Mouse (Mus musculus) liver, embryonic 13.5 days (tissue): ENCODE measurements around the gene Arsg. TPM values are rescaled to one million over a fixed set of nuclear protein-coding genes. Genes with fewer than 3 reads are reported as not detected.

Experiments
- microRNA-seq: library from miRNA; unstranded; fragments of <30 nt; microRNA quantifications from one replicate; pipeline ENCODE4, GENCODE M21; 2016
- polyA plus RNA-seq: library from polyadenylated mRNA; unstranded; fragments of >200 nt; fragmentation: Nextera tagmentation; extraction: Ambion mirVana; gene quantifications from 2 replicates; pipeline ENCODE4 v1.2.1, GENCODE M21; 2015

The Arsg gene
- polyA plus RNA-seq, 1 experiment from 2014 or later: 2.8 TPM

Small RNA genes lying within 50 kb of the gene (microRNA-seq; reads per million reads assigned to microRNA genes)
- gene Gm25540: not detected

Other genes with a start within 250 kb of the Arsg start
- 0.07 and 0.09 TPM in 2 replicates for gene Rgs9, start 175.2 kb upstream of the Arsg start, polyA plus RNA-seq
- gene Gna13, start 110.5 kb upstream of the Arsg start, polyA plus RNA-seq: 14.3 and 15.9 TPM in 2 replicates
- not detected in 2 replicates for gene 9930022D16Rik, start 59.5 kb upstream of the Arsg start, polyA plus RNA-seq
- 14.6 and 18.4 TPM in 2 replicates for gene Amz2, start 47.4 kb upstream of the Arsg start, polyA plus RNA-seq
- 47.0 and 51.9 TPM in 2 replicates for gene Slc16a6, start 224 bp downstream of the Arsg start, polyA plus RNA-seq
- gene Wipi1, start 138.6 kb downstream of the Arsg start, polyA plus RNA-seq: 28.3 and 29.1 TPM in 2 replicates
- 126 and 148 TPM in 2 replicates for gene Prkar1a, start 176.0 kb downstream of the Arsg start, polyA plus RNA-seq
- 3.7 and 4.1 TPM in 2 replicates for gene Fam20a, start 248.9 kb downstream of the Arsg start, polyA plus RNA-seq